Mouse (Mus musculus) neutrophil, adult 59 days (primary cell): Measurements from ENCODE around the gene Olfr726. TPM values are rescaled to one million over a fixed set of nuclear protein-coding genes. Genes with fewer than 3 reads are reported as not detected.

Experiments
- total RNA-seq, 2 experiments: library from RNA; stranded (reverse); gene quantifications; 1 replicate in 1 of 2; 2 replicates in 1 of 2; pipeline ENCODE4 v1.2.4; 2023

Olfr726 gene
- not detected for total RNA-seq

GRCm38 (mm10) chr14:50090853-50091252 lies at the start of gene Olfr726:
Gene Olfr726 (minus strand): TSS chr14:50090953.

GRCm38 (mm10) chr14:50122886-50123285 lies 32.1 kb upstream of the Olfr726 start, which contains the start of gene Olfr727:
Gene Olfr727 (plus strand): TSS chr14:50123186.

GRCm38 (mm10) chr14:50040275-50040674 lies 50.5 kb downstream of the Olfr726 start, which contains the start of gene Olfr725:
Gene Olfr725 (minus strand): TSS chr14:50040375.

Other genes starting within 250 kb of the Olfr726 start
- gene Olfr722, start 189.0 kb downstream of the Olfr726 start, total RNA-seq = not detected
- gene Olfr723, start 159.2 kb downstream of the Olfr726 start, total RNA-seq = not detected
- not detected for gene Olfr724, start 127.7 kb downstream of the Olfr726 start, total RNA-seq
- gene Olfr725, start 50.6 kb downstream of the Olfr726 start, total RNA-seq = not detected
- gene Olfr727, start 32.2 kb upstream of the Olfr726 start, total RNA-seq = not detected
- gene Olfr728, start 51.7 kb upstream of the Olfr726 start, total RNA-seq = not detected
- gene Olfr729, start 62.0 kb upstream of the Olfr726 start, total RNA-seq = not detected
- gene Olfr730, start 97.2 kb upstream of the Olfr726 start, total RNA-seq = not detected
- not detected for gene Olfr731, start 150.9 kb upstream of the Olfr726 start, total RNA-seq
- not detected for gene Olfr732, start 193.3 kb upstream of the Olfr726 start, total RNA-seq
- gene Olfr733, start 210.6 kb upstream of the Olfr726 start, total RNA-seq = not detected
- not detected for gene Olfr734, start 235.8 kb upstream of the Olfr726 start, total RNA-seq